Mouse (Mus musculus) myocyte (in vitro differentiated cells): ENCODE measurements at regions not wholly inside any gene's neighbourhood (a gene's known extent, or its start where the extent isn't known, plus 50 kb on each side); places are given as distances from the start of the nearest gene placed in this dataset.

ENCODE experiments used
- CEBPB ChIP-seq: IDR thresholded peaks from 2 replicates; pipeline ENCODE4 v1.6.1; 2011; ENCODE audit warnings: mild to moderate bottlenecking, moderate library complexity; ENCODE audit not compliant: poor library complexity, insufficient read depth, severe bottlenecking
- E2F4 ChIP-seq: IDR thresholded peaks from one replicate; pipeline ENCODE4 v1.6.1; 2011; ENCODE audit warnings: mild to moderate bottlenecking, control low read depth, moderate library complexity; ENCODE audit not compliant: insufficient read depth
- MAX ChIP-seq: IDR thresholded peaks from one replicate; pipeline ENCODE4 v1.6.1; 2011; ENCODE audit warnings: low read depth, mild to moderate bottlenecking, control low read depth
- MYOD1 ChIP-seq, 3 experiments: IDR thresholded peaks; one replicate each; pipeline ENCODE4 v1.6.1; 2011; ENCODE audit warnings: control low read depth in 2 of 3, low read depth in 2 of 3, mild to moderate bottlenecking in 2 of 3, moderate library complexity in 1 of 3; ENCODE audit not compliant: insufficient read length in 2 of 3, control insufficient read depth in 1 of 3
- POLR2A ChIP-seq: IDR thresholded peaks from one replicate; pipeline ENCODE4 v1.6.1; 2011; ENCODE audit warnings: low read depth, mild to moderate bottlenecking, control low read depth, moderate library complexity; ENCODE audit not compliant: insufficient read length
- POLR2AphosphoS2 ChIP-seq: IDR thresholded peaks from one replicate; pipeline ENCODE4 v1.6.1; 2011; ENCODE audit warnings: low read depth, control low read depth; ENCODE audit not compliant: insufficient read length
- REST ChIP-seq: IDR thresholded peaks from one replicate; pipeline ENCODE4 v1.6.1; 2011; ENCODE audit warnings: mild to moderate bottlenecking, control low read depth, moderate library complexity; ENCODE audit not compliant: insufficient read depth, insufficient read length
- TCF12 ChIP-seq: IDR thresholded peaks from one replicate; pipeline ENCODE4 v1.6.1; 2011; ENCODE audit warnings: mild to moderate bottlenecking, control low read depth; ENCODE audit not compliant: poor library complexity, insufficient read depth, severe bottlenecking
- USF1 ChIP-seq: IDR thresholded peaks from one replicate; pipeline ENCODE4 v1.6.1; 2011; ENCODE audit warnings: low read depth, mild to moderate bottlenecking, control low read depth, moderate library complexity

DNA sequence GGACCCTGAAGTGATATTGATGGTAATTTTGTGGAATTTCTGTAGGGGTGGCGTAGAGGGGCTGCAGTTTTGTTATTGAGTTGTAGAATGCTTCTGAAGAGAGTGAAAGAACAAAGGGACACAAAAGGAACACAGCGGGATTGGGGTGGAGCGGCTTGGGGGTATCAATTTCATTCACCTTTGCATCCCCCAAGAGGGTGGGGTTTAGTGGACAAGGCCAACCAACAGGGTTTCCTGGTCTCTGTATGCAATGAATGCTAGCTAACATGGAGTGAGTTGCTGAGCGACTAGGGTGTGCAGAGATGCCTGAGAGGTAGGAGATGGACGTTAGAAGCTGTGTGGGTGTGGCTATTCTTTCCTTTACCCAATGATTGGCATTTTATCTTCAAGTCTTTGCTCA, 213.8 kb upstream of the Nr5a2 start:
- TF ChIP-seq E2F4 (no peak), MAX (no peak), POLR2AphosphoS2 (no peak), USF1 (no peak), POLR2A (no peak), REST (no peak), CEBPB (no peak), MYOD1 (IDR thresholded peaks at IDR 0.05; ENCODE audit: control insufficient read depth in 1 of 3, insufficient read length in 2 of 3, low read depth in 2 of 3) (no peak), TCF12 (no peak)
